Mouse (Mus musculus): ENCODE measurements around the gene Metap1. TPM values are rescaled to one million over a fixed set of nuclear protein-coding genes. Genes with fewer than 3 reads are reported as not detected.

Metap1 gene
- total RNA-seq (2023) = 10 to 100 TPM; 49.0 to 49.1 TPM

GRCm38 (mm10) chr3:138489327-138490033, at the start of gene Metap1:
Gene Metap1, minus strand, starts transcription at chr3:138489515.

DNA sequence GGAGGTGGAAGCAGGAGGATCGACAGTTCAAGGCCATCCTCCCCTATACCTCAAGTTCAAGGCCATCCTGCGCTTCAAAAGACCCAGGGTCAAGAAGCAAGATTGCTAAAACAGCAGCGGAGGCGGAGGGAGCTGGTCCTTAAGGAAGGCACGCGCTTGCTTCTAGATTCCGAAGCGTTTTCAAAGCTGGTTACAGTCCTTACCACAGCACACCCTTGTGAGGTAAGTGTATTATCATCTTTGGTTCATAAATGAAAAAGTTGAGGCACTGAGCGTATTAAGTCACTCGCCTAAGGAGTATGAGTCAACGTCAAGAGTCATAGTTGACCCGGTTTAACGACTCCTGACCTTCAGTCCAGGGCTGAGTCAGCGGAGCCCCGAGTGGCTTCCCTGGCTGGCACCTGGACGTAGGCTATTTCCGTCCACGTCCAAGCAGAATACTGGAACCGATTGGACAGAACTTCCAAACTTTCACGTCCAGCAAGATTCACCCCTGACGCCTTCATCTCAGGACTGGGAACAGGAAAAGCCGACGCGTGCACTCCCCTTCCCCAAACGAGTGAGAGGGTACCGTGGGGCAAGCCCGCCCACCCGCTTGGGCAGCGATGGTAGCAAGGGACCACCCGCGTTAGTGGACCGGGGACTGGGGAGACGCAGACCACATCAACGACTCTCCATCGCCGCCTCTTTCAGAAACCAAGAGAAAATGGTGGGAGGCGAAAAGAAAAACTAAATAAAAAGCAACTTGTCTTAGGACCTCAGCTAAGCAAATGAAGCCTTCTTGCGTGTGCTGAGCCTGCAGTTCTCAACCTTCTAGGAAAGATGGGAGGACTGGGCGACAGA, 37.0 kb upstream of the Metap1 start, which contains the start of gene Eif4e:
Gene Eif4e (plus strand): TSS at position 107 of the 843 bp plus-strand sequence.

GRCm38 (mm10) chr3:138442612-138443464, 46.5 kb downstream of the Metap1 start, which contains the start of gene Adh5:
Gene Adh5, plus strand, starts transcription at chr3:138443093.

DNA sequence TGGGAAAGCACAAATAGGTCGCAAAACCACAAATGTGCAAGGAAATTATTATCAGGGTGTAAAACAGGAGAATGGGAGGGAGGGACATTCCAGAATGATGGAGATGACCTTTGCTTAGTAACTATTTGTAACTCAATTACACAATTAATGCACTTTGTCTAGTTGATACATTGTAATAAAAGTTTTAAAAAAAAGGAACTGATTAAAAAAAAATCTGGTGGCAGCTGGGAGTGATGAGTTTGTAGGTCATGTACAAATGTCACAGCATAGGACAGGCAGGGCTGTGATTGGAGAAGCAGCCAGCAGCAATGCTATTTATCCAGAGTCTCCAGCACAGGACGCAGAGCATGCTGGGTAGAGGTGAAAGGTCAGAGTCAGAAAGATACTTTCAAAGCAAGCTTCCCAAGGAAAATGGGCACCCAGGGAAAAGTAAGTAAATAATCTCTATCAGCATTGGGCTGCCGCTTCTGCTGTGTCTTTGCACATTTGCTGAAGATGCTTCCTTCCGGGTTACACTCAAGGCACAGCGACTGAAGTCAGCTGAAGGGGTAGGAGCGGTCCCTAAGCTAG, 74.1 kb downstream of the Metap1 start, which contains the start of gene Adh4:
Gene Adh4 (plus strand): TSS at position 346 of the 570 bp plus-strand sequence.

Other genes with a start within 250 kb of the Metap1 start
- gene Adh1, start 228.5 kb downstream of the Metap1 start, total RNA-seq (2023) = not detected
- not detected for gene Adh6a, start 176.2 kb downstream of the Metap1 start, total RNA-seq (2023)
- not detected for gene Adh6b, start 147.7 kb downstream of the Metap1 start, total RNA-seq (2023)
- gene Adh4, start 74.0 kb downstream of the Metap1 start, total RNA-seq (2023) = not detected
- gene Adh5, start 46.4 kb downstream of the Metap1 start, total RNA-seq (2023) = 10 to 100 TPM; 59.9 to 72.0 TPM
- 10 to 100 TPM; 72.4 to 73.2 TPM for gene Eif4e, start 36.7 kb upstream of the Metap1 start, total RNA-seq (2023)

Data from B cell, adult 67 days (primary cell).